Mouse (Mus musculus) c-Kit-positive CD71-negative TER-119-negative erythroid progenitor cells, embryonic 14.5 days (primary cell): ENCODE results near the gene Dlg2.

Experiments
- DNase-seq: peaks from one replicate; pipeline ENCODE4 v3.0.0-alpha.2; 2013; ENCODE audit warnings: low read depth

Gene Dlg2

DNA sequence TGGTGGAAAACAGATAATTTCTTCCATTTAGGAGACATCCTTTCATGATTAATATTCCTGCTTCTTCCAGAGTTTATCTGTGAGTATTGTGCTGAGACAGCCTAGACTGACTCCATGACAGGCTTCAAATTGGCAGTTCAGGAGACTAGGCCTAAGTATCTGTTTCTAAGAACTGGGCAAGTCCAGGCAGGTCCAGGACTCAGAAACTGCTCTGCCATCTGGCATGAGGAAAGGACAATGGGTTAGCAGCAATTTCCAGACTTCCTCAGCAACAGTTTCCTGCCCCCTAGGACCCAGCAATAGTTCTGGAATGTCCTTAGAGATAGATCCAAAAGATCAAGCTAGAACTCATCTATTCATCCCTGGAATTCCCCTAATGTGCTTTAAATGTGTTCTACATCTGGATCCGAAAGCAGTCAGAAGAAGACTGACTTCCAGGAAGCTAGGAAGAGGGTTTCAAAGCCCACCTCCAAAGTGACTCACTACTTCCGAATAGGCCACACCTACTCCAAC, 64.4 kb downstream of the Dlg2 start:
- no peak for DNase-seq

DNA sequence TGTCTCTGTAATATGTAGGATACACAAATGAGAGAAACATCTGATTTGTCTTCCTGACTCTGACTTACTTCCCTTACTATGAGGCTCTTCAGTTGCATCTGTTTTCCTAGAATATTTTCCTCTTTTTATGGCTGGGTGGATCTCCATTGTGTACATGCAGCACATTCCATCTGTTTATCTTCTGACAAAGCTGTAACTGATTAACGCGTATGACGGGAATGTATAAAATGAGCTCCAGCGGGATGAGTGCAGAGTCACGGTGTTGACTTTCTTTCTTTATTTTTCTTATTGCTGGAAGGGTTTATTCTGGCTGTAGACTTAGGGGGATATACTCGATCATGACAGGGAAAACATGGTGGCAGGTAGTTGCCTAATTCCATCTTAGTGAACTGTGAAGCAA, 76.9 kb downstream of the Dlg2 start:
- no peak for DNase-seq

DNA sequence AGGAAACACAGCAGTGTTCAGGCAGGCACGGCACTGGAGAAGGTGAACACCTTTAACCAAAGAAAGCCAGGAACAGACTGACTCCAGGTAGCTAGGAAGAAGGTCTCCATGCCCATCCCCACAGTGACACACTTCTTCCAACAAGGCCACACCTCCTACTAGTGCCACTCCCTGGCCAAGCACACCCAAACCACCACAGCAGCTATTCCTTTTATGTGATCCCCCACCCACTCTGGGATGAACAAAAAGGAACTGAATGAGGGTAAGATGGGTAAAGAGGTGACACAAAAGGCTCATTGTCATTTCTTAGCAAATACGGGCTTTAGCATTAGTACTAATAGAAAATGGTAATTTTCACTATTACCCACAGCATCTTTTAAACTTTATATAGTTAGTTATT, 77.9 kb downstream of the Dlg2 start:
- DNase-seq, result no peak

DNA sequence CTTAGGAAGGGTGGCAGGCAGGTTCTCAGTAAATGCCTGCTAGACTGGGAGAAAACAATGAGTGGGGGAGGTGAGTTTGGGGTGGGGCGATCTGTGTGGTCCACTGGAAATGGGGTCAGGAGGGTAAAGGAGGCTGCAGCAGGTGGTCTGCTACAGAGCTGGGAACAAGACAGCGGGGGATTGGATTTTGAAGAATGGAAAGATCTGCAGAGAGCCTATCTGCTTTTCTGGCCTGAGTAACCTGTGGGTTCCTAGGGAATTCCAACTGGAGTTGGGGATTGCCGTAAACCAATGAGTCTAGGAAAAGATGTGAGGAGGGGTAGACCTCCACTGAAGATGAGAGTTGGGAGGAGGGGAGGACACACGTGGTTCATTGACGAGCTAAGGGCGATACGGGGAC, 92.7 kb downstream of the Dlg2 start:
- no peak for DNase-seq

DNA sequence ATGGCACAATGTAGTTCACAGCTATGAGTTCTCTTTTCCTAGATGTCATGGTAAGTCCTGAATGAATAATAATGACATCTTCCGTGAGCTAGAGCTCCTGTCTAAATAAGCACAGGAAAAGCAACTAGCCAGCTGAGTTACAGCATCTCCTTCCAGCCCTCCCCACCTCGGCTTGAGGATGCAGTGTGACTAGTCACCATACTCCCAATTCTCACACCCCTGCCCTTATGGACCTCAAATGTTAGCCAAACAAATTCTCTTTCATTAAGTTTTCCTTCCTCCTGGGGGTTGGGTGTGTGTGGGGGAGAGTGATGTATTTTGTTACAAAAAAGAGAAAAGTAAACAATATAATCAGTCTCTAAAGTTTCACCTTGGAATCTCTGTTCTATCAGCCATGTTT, 111.3 kb downstream of the Dlg2 start:
- no peak for DNase-seq

DNA sequence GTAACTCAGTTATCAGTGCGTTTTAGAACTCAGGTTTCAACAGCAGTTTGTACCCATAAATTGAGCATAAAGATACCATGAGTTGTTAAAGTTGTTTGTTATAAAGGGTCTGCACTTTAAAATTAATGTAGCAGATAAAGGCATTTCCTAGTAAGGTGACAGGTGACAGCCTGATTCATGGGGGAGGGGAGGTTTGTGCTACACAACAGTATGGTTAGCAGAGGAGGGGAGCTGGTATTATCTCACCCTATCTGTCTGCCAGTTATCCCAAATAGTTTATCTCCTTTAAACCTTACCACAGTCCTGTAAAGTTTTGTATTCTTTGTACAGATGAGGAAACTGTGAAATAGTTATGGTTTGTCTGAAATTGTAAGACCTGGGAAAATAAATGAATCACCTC, 111.8 kb downstream of the Dlg2 start:
- no peak for DNase-seq

DNA sequence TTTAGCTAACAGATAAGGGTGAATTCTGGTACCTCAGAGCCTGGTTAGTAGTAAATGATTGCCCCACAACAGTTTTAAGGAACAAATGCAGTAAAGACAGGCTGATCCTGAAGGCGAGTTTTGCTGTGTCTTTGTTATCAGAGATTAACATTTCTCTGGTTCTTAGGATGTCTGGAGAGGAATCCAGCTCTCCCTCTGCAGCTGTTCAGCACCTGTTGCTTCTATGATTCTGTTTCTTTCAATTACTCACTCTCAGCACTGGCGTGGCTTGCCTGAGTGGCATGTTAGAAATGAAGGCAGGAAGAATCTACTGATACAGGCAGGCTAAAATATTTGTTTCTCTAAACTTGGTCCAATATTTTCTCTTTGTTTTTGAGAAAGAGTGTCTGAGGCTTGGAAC, 133.3 kb downstream of the Dlg2 start:
- DNase-seq, result no peak

DNA sequence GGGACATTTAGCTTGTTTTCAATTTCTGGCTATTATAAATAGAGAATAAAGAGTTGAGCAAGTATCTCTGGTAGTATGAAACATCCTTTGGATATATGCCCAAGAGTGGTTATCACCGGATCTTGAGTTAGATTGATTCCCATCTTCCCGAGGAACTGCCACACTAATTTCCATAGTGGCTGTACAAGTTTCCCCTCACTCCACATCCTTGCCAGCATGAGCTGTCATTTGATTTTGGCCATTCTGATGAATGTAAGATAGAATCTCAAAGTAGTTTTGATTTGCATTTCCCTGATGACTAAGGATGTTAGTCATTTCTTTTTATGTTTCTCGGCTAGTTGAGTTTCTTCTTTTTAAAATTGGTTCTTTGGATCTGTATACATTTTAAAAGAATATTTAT, 154.1 kb downstream of the Dlg2 start:
- no peak for DNase-seq

DNA sequence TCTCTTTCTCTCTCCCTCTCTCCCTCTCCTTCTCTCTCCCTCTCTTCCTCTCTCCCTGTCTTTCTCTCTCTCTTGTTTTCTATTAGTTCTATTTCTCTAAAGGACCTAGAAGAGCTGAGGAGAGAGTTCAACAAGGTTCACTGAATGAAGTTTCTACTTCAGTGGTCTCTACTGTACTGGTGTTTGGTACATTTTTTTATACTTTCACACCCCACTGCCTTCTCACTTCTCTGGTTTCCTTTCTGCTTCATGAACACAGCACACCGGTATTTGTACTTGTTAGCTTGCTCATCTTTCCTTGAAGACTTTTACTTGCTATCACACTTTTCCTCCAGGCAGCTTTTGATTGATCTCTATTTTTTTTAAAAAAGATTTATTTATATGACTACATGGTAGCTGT, 173.0 kb downstream of the Dlg2 start:
- DNase-seq, result no peak

DNA sequence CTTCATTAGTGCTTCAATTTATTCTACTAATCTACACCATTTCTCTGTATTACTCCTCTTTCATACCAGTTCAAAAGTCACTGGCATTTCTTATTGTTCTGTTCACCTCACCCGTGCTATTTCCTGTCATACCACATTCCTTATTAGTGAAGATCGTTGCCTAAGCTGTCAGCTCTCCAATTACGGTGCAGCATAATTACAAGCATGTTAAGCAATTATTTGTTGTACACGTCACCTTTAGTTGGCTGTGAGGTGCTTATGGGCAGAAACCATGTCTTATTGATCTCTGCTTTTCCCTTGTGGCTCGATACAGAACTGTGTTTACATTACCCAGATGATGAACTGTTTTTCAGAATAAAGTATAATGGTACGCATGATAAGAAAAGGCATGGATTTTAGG, 174.7 kb downstream of the Dlg2 start:
- no peak for DNase-seq

DNA sequence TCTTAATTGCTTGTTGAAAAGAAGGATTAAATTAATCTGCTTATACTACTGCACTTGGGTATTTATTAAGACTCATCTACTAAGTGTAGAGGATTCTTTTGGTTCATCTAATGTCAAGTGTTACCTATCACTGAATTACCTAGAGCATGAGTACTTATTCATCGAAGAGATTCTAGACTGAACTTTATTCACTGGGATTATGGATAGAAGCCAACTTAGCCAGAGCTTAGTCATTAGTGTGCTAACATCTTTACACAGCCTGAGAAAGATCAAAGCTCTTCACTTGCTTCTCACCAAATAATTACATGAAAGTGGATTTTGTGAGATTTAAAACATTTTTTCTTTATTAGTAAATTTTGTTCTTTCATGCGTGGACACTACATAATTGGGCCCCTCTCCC, 175.1 kb downstream of the Dlg2 start:
- no peak for DNase-seq

DNA sequence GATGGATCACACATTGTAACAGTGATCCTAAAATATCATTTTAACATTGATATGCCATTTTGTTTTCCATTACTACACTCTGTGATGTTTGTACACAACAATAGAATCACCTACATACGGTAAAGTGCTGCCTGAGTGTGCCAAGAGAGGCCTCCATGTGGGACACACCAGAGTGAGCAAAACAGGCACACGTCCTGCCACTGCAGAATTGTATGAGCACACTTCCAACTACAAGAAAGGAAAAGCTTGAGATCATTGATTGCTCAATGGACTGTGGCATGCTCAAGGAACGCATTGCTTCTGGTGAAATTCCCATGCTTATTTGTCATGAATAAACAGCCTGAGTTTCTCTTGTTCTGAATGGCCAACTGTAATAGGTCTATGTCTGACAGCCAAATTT, 182.1 kb downstream of the Dlg2 start:
- no peak for DNase-seq

DNA sequence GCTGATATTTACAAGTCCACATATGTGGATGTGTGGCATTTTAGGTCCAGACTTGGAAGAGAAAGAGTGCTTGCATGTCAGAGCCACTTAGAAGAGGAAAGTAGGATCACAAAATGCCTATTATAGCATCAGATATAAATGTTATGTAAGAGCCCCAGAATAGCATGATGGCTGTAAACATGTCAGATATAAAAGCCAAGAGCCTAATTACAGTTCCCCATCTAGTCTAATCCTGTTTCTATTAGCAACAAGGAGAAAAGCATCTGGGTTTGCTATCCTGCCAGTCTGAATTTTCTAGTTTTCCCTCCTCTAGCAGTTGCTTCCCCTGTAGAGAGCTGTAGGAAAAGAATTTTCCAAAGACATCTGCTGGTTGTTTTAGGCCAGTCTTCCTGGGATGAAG, 217.6 kb downstream of the Dlg2 start:
- DNase-seq, result no peak

DNA sequence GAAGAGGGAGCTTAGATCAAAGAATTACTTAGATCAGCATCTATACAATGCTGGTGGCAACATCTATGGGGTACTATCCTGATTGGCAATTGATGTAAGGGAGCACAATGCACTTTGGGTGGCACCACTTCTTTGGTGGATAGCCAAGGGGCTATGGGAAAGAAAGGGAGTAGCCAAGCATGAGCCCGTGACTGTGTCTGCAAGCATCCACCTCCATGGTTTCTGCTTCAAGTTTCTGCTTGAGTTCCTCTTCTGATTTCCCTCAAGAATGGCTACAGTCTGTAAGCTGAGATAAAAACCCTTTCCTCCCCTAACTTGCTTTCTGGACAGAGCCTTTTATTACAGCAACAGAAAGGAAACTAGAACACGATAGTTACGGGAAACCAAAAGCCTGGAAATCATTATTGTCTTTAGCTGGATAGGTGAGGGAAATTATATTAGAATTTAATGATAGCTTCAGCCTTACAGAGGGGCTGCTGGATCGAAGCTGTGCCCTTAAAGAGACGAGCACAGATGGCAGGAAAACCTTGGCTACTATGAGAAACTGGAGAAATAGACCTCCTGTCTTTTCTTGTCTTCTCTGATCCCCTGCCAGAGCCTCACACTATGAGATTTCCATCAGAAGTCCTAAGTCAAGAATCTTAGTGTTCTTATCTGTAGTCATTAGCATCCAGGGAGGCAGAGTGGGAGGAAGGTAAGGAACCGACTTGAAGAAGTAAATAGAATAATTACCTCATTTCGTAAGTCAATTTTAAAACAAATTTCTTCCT, 219.9 kb downstream of the Dlg2 start:
- DNase-seq, result no peak

DNA sequence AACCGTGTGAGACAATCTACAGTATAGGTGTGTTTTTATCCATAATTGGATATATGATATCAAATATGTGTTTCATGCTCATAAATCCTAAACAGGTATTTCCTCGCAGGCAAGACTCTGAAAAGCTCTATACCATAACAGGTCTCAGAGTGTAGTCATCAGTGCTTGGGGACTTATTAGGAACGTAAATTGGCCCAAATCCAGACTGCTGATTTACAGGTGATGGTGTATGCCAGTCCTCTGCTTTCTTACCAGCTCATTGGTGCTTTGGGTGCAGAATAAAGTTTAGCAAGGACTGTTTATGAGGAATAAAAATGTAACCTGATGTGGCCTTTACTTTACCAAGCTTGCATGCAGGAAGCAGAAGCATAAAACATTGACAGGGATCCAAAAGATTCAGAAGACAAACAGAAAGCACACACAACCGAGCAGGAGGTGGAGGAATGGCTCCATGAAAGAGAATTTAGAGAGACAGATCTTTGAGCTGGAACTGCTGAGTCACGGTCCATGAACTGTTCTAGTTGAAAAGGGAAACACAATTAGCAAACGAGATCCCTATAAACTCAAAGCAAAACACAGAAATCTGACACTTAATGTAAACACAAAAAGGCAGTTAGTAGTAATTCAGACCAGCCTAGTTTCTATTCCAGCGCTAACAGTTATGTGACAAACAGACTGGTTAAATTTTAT, 226.8 kb downstream of the Dlg2 start:
- no peak for DNase-seq

DNA sequence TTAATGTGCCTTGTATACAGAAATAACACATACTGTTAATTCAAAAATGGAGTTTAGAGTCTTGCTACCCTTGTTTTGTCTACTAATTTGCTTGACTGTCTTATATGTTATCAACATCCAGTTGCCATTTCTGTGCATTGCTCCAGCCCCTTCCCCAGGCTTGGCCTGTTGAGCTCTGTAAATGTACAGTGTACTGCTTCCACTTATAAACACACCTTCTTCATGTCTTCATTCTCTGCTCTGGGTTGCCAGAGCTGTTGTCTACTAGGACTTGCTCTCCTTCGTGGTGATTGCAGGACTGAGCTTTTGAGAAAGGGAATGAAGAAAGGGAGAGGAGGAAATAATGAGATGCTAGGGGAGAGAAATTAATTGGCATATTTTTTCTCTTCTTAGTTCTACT, 227.5 kb downstream of the Dlg2 start:
- no peak for DNase-seq

DNA sequence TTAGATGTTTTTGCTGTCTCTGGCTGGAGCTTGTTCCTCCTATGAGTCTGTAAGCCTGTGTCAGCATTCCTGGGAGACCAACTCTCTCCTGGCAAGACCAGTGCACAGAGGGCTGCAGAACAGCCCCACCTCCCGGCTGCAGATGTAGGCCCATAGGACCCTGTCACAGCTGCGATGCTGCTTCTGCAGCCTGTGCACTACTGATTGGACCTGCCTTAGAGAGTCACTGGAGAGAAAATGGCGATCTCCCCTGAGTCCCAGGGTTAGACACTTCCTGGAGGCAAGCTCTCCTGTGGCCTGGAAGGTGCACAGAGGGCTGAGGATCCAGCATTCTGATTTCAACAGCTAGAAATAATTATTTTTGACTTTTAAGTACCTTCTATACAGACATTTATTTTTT, 257.6 kb downstream of the Dlg2 start:
- DNase-seq, result no peak

DNA sequence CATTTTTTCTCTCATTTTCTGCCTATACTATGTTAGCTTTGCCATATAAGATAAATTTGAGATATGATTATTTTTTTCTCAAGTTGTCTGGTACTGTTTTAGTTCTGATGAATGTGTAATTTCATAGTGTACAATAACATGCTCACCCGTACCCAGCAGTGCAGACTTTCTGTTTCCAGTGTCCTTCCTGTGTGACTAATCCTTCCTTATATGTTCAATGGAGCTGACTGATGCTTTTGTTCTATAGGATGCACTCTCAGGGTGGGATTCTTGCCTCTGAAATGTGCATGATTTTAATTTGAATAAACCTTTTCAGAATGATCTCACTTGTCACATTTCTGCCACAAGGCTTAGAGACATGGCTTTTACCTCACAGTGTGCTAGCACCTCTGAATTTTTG, 259.9 kb downstream of the Dlg2 start:
- no peak for DNase-seq

DNA sequence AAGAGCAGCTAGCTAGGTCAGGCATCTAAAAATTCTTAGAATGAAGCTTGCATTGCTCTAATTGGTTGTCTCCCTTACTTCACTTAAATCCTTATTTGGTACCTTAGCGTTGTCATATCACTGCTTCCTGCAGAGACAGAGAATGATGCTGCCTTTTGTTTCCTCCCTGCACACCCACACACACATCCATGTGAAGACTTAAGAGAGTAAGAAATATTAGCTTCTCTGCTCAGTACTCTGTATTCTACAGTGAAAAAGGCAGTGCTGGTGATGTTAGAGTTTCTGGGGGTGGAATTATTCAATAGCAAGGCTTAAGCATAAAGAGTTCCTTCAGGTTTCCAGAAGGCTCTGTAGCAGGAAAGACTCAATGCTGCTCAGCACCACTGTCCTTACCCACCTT, 272.2 kb downstream of the Dlg2 start:
- no peak for DNase-seq

DNA sequence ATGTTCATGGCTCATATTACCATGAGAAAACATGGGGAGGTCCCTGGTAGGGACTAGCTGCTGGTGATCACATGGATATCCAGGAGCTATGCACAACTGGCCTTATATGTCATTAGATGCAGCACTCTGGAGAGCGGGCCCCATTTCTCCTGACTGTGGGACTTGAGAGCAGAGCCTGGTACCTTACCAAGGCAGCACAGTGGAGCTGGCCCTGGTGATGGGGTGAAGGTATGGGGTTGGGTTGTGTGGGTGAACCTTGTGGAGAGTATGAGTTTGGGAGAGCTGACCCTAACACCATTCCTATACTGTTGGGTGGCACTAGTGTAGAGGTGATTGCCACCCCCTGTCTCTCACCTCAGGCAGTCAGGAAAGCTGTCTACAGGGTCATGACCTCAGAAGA, 311.5 kb downstream of the Dlg2 start:
- DNase-seq, result no peak

DNA sequence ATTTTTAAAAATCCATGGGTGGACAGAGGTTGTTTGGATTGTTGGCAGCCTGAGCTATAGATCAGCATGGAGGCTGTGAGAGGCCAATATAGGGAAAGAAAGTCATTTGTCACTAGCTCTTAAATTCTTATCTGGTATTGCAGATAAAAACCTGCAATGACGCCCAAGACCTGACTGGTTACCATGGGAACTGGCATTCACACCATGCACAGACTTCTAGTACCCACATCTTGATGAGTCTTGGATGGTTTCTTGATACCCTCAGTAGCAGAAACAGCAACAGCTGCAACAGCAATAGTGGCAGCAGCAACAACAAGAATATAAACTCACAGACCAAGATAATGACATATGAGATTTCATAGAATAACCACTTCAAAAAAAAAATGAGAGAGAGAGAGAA, 315.1 kb downstream of the Dlg2 start:
- no peak for DNase-seq

DNA sequence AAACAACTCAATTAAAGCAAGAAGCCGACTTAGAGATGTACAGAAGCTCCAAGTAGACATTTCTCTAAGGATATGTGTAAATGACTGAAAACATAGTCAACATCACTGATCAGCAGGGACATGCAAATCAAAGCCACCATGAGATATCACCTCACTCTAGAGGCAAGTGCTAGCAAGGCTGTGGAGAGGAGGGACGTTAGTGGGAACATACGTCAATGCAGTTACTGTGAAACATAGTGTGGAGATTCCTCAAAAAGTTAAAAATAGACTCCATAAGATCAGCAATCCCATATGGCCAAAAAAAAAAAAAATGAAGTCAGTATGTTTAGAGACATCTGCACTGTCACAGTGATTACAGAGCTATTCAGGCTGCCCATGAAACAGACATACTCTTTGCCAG, 349.2 kb downstream of the Dlg2 start:
- DNase-seq, result no peak

DNA sequence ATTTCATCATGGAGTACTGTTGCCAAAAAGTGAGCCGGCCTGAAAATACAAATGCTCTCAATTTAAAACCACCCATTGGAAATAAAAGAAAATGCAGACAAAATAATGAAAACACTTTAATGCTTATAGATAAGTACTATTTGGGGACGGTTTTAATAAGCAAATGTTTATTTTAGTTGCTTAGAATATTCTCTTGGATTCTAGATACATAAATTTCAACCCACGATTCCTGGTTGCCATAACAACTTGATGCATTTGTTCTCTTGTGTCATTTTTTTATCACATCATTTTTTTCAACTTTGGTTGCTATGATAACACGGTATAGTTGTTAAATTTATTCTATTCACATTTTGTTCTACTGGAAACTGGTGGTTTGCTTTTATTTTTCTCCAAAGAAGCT, 364.8 kb downstream of the Dlg2 start:
- no peak for DNase-seq
